Mouse (Mus musculus) forebrain, embryonic 11.5 days (tissue): Measurements from ENCODE around the gene Sds. TPM values are rescaled to one million over a fixed set of nuclear protein-coding genes. Genes with fewer than 3 reads are reported as not detected.

ENCODE experiments used
- ATAC-seq: fragments of 200-750 bp; cut with Nextera tagmentation; replicated peaks from 2 replicates; pipeline ENCODE4 v1.8.0; 2017; ENCODE audit warnings: moderate TSS enrichment; ENCODE audit not compliant: low FRiP score
- DNase-seq: peaks from one replicate; pipeline ENCODE4 v3.0.0-alpha.2; 2017; ENCODE audit warnings: low spot score
- H3K27ac ChIP-seq: fragments of 300-500 bp; sonication (generic); 2 replicates; pipeline ENCODE4 v1.5.1; 2014; ENCODE audit warnings: low read depth, low read length
- H3K27me3 ChIP-seq: fragments of 300-500 bp; sonication (generic); 2 replicates; pipeline ENCODE4 v1.6.1; 2014; ENCODE audit warnings: mild to moderate bottlenecking, low read length, mixed read lengths; ENCODE audit not compliant: control insufficient read depth, insufficient read depth
- H3K36me3 ChIP-seq: fragments of 300-500 bp; sonication (generic); 2 replicates; pipeline ENCODE4 v1.6.1; 2014; ENCODE audit warnings: mild to moderate bottlenecking, low read length, moderate library complexity, mixed read lengths; ENCODE audit not compliant: control insufficient read depth, insufficient read depth
- H3K4me1 ChIP-seq: fragments of 300-500 bp; sonication (generic); replicated peaks from 2 replicates; pipeline ENCODE4 v1.6.1; 2014; ENCODE audit warnings: low read length, mixed read lengths; ENCODE audit not compliant: control insufficient read depth, insufficient read depth
- H3K4me2 ChIP-seq: fragments of 300-500 bp; sonication (generic); 2 replicates; pipeline ENCODE4 v1.6.1; 2014; ENCODE audit warnings: low read depth, mild to moderate bottlenecking, low read length, moderate library complexity, mixed read lengths; ENCODE audit not compliant: severe bottlenecking
- H3K4me3 ChIP-seq: fragments of 300-500 bp; sonication (generic); 2 replicates; pipeline ENCODE4 v1.5.1; 2014; ENCODE audit warnings: low read depth, low read length
- H3K9ac ChIP-seq: fragments of 300-500 bp; sonication (generic); 2 replicates; pipeline ENCODE4 v1.6.1; 2014; ENCODE audit warnings: low read length
- H3K9me3 ChIP-seq: fragments of 300-500 bp; sonication (generic); 2 replicates; pipeline ENCODE4 v1.6.1; 2016; ENCODE audit warnings: low read length, mixed read lengths; ENCODE audit not compliant: control insufficient read depth
- WGBS: fragments of 180-500 bp; shearing (Covaris S2); extraction: QIAGEN DNeasy Blood & Tissue Kit; methylation state at CpG from one replicate; pipeline ENCODE4 v1.1.7; 2014; 5-methylcytosine and 5-hydroxymethylcytosine counted together
- polyA plus RNA-seq: library from polyadenylated mRNA; unstranded; fragments of >200 nt; fragmentation: Nextera tagmentation; extraction: Ambion mirVana; gene quantifications from 2 replicates; pipeline ENCODE4 v1.2.1, GENCODE M21; 2014

The Sds gene
- polyA plus RNA-seq, 1 experiment from 2014 or later = not detected

DNA sequence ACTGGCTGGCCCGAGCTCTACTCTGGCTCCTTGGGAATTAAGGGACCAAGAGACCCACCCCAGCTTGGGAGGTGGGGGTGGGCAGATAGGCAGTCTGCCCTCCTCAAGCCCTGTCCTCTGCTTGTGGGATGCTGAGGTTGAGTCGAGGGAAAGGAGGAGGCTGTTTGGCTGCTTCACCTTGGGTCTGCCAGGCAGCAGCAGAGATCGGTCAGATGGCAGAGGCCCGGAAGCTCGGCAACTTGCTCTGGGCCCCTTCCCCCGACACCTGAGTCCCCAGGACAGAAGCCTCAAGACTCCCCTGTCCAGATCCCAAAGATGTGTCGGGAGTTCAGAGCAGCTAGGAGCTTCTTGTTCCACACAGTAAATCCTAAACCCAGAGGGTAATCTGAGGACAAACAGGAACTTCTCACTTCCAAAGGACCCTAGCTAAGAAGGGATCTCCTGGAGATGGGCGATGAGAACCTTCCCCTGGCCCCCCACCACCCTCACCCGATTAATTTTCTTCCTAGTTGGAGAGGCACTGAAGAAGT lies 43.8 kb upstream of the Sds start:
- no peaks in the 10 kb centered on the region for H3K36me3 ChIP-seq
- DNase-seq = peak; percentile 67
- no peaks in the 10 kb centered on the region for H3K9me3 ChIP-seq
- H3K9ac ChIP-seq = peak overlapping the region; percentile 76
- H3K4me2 ChIP-seq = peak overlapping the region; percentile 77
- peaks cover 19% of the 10 kb centered on the region for H3K4me1 ChIP-seq
- H3K27ac ChIP-seq = 0 out of 2 replicates have a peak overlapping the region, but pooled peaks have one; percentile 72
- WGBS = under 1% methylated on average over 9 of the region's 9 CpGs
- H3K27me3 ChIP-seq = peaks cover 83% of the 10 kb centered on the region
- ATAC-seq = no peak
- H3K4me3 ChIP-seq = peak overlapping the region; percentile 52

DNA sequence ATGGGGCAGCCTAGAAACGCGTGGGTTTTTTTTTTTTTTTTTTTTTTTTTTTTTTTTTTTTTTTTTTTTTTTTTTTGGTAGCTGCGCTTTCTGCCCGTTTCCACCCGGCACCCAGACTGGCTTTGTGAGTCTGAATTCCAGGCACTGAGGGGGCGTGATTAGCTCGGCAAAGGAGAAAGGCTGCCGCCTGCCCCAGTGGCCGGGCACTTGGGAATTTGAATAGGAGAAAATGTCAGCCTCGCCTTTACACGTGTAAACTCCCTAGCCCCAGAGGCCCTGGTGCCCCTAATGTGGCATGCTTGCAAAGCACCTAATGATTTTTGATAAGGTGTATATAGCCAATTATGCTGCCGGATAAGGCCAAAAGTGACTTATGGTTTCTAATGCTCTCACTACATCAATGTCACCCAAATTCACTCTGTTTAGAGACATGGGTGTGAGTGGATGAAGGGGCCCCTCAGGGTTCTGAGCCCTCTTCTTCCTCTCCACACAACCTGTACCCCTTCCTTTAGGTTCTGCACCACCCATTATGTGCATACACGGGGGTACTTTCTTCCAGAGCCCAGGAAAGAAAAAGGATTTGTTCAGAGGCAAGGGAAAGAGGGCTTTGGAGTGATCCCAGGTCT lies 43.1 kb upstream of the Sds start:
- Histone ChIP-seq H3K9me3 (no peaks in the 10 kb centered on the region), H3K4me2 (peak overlapping the region; percentile 77), H3K9ac (peak overlapping the region; percentile 76), H3K4me1 (peaks cover 21% of the 10 kb centered on the region), H3K27me3 (peaks cover 81% of the 10 kb centered on the region), H3K36me3 (no peaks in the 10 kb centered on the region), H3K27ac (no peak overlapping the region), H3K4me3 (peak overlapping the region; percentile 52)
- DNase-seq (peak; percentile 72), ATAC-seq (no peak)
- WGBS = 0% methylated on average over 13 of the region's 13 CpGs

DNA sequence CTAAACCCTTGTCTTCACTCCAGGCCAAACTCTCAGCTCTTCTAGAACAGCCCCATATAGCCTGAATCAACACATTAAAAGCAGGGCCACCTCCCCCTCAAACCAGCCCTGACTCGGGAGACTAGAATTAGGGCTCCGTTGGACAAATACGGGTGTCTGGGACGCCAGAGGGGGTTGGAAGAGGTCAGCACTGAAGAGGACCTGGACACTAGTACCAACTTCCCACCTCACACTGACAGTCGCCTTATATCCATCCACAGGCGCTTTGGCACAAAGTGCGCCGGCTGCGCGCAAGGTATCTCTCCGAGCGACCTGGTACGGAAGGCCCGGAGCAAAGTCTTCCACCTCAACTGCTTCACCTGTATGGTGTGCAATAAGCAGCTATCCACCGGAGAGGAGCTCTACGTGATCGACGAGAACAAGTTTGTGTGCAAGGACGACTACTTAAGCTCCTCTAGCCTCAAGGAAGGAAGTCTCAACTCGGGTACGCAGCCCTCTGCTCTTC lies 42.0 kb upstream of the Sds start:
- H3K36me3 ChIP-seq = no peaks in the 10 kb centered on the region
- no peak overlapping the region for H3K27ac ChIP-seq
- H3K4me2 ChIP-seq = peak overlapping the region; percentile 77

DNA sequence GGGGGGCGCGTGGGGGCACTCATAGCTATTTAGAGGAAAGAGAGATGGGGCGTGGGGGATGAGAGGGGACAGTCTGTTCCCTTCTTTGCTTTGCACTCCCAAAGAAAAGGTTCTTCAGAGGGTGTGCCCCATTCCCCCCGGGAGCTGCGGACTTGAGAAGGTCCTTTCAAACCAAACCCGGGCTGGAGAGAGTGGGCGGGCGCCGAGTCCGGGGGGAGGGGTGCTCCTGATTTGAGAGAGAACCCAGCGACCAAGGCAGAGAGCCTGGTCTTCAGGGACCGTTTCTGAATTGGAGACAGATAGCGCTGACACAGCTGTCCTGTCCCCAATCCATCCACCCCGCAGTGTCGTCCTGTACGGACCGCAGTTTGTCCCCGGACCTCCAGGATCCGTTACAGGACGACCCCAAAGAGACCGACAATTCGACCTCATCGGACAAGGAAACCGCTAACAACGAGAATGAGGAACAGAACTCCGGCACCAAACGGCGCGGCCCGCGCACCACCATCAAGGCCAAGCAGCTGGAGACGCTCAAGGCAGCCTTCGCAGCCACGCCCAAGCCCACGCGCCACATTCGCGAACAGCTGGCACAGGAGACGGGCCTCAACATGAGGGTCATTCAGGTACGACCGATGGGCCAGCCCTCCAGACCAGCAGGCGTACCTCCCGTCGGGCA lies 41.2 kb upstream of the Sds start:
- H3K27me3 ChIP-seq = peaks cover 79% of the 10 kb centered on the region
- peak overlapping the region; percentile 76 for H3K9ac ChIP-seq
- H3K4me3 ChIP-seq = peak overlapping the region; percentile 52
- peak overlapping the region; percentile 77 for H3K27ac ChIP-seq
- H3K4me1 ChIP-seq = peaks cover 26% of the 10 kb centered on the region
- H3K4me2 ChIP-seq = peak overlapping the region; percentile 77
- peak; percentile 72 for DNase-seq
- no peaks in the 10 kb centered on the region for H3K36me3 ChIP-seq
- H3K9me3 ChIP-seq = no peaks in the 10 kb centered on the region
- under 1% methylated on average over 44 of the region's 44 CpGs for WGBS
- no peak for ATAC-seq

More for the DNA sequence above, 42.0 kb upstream of the Sds start:
- H3K9me3 ChIP-seq = no peaks in the 10 kb centered on the region
- ATAC-seq (no peak), DNase-seq (peak; percentile 63)
- peaks cover 20% of the 10 kb centered on the region for H3K4me1 ChIP-seq
- H3K4me3 ChIP-seq = peak overlapping the region; percentile 52
- H3K9ac ChIP-seq = peak overlapping the region; percentile 76
- 4% methylated on average over 21 of the region's 21 CpGs for WGBS
- peaks cover 79% of the 10 kb centered on the region for H3K27me3 ChIP-seq

DNA sequence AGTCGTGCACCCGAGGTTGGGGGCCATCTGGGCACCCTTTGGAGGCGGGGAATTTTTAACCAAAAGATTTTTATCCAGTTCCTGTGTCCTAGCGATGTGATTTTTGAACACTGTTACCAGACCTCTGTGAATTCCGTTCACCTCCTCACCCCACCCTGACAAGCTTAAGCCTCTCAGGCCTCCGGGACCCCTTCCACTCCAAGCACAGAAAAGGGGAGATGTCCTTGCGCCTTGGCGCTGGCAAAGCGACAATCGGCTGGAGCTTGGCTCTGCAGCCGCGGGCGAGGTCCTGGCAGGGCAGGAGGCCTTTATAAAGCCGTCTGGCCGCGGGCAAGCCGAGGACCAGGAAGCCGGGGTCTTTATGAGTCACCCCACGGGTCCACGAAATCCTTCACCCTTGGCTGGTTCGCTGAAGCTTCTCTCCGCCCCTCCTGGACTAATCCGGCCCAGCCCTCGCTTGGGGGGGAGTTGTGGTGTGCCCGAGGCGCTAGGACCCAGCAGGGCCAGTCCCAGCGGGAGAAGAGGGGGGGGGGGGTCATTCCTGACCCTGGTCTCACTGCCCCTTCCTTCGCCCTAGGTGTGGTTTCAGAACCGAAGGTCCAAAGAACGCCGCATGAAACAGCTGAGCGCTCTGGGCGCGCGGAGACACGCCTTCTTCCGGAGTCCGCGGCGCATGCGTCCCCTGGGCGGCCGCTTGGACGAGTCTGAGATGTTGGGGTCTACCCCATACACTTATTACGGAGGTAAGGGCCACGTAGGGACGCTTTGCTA lies 40.4 kb upstream of the Sds start:
- ATAC-seq = peak; percentile 28
- Histone ChIP-seq H3K9ac (peak overlapping the region; percentile 76), H3K27ac (peak overlapping the region; percentile 77), H3K4me1 (peaks cover 29% of the 10 kb centered on the region), H3K9me3 (no peaks in the 10 kb centered on the region), H3K36me3 (no peaks in the 10 kb centered on the region), H3K27me3 (peaks cover 77% of the 10 kb centered on the region), H3K4me2 (peak overlapping the region; percentile 77), H3K4me3 (peak overlapping the region; percentile 52)
- peak; percentile 85 for DNase-seq
- WGBS = under 1% methylated on average over 47 of the region's 47 CpGs

DNA sequence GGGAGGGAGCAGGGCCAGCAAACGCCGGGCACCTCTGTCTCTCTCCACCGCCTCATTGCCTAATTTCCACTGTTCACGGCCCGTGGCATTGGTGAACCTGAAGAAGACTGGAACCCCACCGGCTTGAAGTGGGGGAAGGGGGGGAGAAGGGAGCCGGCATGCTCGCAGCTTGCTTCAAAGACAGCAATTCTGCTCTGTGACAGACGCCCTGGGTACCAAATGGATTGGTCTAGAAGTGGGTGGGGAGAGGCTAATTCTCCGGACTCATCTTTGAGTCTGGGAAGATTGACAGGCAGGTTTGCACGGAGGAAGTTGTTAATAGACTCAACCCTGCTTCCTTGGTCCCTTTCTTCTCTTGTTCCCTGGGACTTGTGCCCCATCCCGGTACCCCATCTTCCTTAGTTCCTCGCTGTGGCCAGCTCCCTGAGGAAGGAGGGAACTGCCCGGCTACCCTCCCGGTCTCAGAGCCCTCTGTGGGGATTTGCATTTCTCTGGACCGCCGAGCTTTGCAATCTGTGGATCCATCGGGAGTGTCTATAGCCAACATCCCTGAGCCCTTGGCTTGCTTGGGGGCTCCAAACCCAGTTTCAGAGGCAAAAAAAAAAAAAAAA lies 39.3 kb upstream of the Sds start:
- H3K36me3 ChIP-seq = no peaks in the 10 kb centered on the region
- H3K4me3 ChIP-seq = peak overlapping the region; percentile 26
- DNase-seq (peak; percentile 72), ATAC-seq (no peak)
- peak overlapping the region; percentile 84 for H3K27ac ChIP-seq
- no peaks in the 10 kb centered on the region for H3K9me3 ChIP-seq
- peak overlapping the region; percentile 77 for H3K4me2 ChIP-seq
- H3K4me1 ChIP-seq = peaks cover 29% of the 10 kb centered on the region
- under 1% methylated on average over 18 of the region's 18 CpGs for WGBS
- H3K27me3 ChIP-seq = peaks cover 66% of the 10 kb centered on the region
- H3K9ac ChIP-seq = peak overlapping the region; percentile 63; the same call in 1 of the 2 replicates

DNA sequence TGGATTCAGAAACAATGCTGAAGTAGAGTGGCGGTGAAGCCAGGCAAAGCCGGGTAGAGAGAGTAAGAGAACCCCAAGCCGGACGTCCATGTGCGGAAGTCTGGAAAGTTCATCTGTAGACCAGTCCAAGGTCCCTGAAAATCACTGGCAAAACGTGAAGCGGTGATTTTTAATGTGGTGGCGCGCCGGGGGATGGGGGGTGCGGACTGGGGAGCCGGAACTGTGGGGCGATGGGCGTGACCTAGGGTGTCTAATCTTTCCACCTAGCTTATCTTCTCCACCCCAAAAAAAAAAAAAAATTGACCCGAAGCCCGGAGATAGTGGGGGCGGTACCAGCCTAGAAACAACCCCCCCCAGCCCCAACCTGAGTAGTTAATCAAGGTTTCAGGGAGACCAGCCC lies 38.8 kb upstream of the Sds start:
- peak overlapping the region; percentile 26 for H3K4me3 ChIP-seq
- H3K4me1 ChIP-seq = peaks cover 29% of the 10 kb centered on the region
- ATAC-seq (0 out of 2 replicates have a peak, but pooled peaks have one; percentile 3), DNase-seq (peak; percentile 65)
- no peaks in the 10 kb centered on the region for H3K9me3 ChIP-seq
- H3K4me2 ChIP-seq = peak overlapping the region; percentile 77
- 1% methylated on average over 17 of the region's 17 CpGs for WGBS
- no peaks in the 10 kb centered on the region for H3K36me3 ChIP-seq
- H3K27me3 ChIP-seq = peaks cover 61% of the 10 kb centered on the region
- peak overlapping the region; percentile 84 for H3K27ac ChIP-seq
- H3K9ac ChIP-seq = peak overlapping the region; percentile 63

DNA sequence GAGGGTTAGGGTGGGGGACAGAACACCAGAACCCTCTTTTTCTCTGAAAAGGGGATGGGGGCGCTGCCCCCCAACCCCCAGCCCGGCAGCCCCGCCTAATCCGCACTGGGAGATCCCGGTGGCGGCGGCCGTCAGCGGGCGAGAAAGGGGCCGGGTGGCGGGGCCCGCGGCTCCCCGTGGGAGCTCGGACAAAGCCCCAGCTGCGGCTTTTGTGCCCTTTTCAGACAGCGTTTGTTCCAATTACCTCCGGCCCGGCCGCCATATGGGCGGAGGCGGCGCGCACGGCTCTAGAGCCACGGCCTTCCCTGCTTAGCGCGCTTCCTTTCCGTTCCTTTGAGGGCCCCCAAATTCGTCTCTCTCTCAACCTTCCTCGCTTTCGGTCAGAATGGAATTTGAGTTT lies 38.3 kb upstream of the Sds start:
- WGBS = 0% methylated on average over 31 of the region's 33 CpGs
- Histone ChIP-seq H3K27me3 (peaks cover 61% of the 10 kb centered on the region), H3K9me3 (no peaks in the 10 kb centered on the region), H3K27ac (peak overlapping the region; percentile 84), H3K9ac (peak overlapping the region; percentile 63), H3K36me3 (no peaks in the 10 kb centered on the region), H3K4me2 (peak overlapping the region; percentile 77), H3K4me1 (peaks cover 29% of the 10 kb centered on the region), H3K4me3 (peak overlapping the region; percentile 26)
- peak; percentile 83 for DNase-seq
- ATAC-seq = peak; percentile 50; the same call in 1 of the 2 replicates
